Mouse (Mus musculus): Measurements from ENCODE around the gene Zfp526.
A peak's percentile ranks its signal among the peaks of the same experiment; 100 is the strongest.

Gene Zfp526

DNA sequence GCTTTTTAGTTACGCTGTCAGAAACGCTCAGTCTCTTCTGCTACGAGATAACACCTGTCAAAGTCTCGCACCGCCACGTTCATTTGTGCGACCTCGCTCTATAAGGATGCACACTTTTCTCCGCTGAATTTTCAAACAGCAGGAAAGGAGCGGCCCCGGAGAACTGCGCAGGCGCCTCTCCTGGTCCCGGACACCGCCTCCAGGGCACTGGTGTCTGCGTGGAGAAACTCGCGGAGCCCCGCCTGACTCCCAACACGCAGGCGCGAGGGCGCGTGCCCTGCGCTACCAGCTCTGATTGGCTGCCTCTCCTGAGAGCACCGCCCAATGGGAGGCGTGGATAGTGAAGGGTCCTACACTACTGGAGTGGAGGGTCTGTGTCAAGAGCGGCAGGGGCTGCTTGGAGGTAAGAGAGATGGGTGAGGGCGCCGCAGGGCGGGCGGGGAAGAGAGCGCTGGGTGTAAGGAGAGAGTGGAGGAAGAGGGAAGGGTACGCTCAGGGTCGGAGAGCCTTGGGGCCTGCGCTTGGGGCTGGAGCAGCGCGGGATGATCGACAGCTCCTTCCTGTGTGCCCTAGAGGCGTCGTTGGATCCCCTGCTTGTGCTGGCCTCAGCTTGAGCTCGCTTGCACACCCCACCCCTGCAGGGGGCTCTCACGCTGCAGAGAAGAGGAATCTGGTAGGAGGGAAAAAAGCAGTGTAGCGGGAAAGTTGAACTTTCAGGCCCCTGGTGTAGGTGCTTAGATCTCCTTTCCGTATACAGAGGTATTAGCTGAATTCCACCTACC lies at the start of gene Zfp526:
Gene Zfp526, plus strand, starts transcription at position 324 of the 782 bp plus-strand sequence.
- DNase-seq (ENCODE audit: low read depth, low spot score), result peak; percentile 99

DNA sequence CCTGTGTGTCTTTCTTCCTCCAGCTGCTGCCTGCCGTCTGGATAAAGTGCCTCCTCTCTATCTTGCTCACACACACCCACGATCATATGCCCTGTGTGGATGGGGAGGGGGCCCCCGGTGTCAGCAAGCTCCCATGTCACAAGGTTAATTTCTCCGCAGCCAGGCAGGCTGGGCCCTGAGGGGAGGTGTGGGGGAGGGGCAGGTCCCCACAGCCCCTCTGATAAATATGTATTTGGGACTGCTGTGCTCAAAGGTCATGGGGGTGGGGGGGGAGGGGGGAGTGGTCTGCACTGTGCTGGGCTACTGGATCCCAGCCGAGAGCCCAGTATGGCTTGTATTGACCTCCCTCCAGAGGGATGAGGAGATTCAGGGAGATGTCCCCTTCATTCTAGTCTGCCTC lies 48.6 kb upstream of the Zfp526 start:
- no peak for DNase-seq (ENCODE audit: low read depth, low spot score)

DNA sequence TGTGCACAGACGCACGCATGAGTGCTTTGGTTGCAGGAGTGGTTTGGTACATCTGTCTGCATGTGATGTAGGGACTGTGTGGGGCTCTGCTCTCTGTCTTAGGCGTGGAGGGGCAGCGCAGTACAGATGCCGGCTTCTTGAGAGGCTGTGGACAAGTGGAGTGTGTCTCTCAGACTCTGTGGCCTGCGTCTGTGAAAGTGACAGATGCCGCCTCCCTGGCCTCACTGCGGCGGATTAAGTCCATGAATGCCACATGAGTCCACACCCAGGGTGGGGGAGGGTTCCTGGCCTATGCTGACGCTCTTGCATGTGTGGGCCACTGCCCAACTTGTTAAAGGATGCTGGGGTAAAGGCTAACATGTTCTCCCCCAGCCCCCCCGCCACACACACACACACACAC lies 46.9 kb upstream of the Zfp526 start:
- no peak for DNase-seq (ENCODE audit: low read depth, low spot score)

DNA sequence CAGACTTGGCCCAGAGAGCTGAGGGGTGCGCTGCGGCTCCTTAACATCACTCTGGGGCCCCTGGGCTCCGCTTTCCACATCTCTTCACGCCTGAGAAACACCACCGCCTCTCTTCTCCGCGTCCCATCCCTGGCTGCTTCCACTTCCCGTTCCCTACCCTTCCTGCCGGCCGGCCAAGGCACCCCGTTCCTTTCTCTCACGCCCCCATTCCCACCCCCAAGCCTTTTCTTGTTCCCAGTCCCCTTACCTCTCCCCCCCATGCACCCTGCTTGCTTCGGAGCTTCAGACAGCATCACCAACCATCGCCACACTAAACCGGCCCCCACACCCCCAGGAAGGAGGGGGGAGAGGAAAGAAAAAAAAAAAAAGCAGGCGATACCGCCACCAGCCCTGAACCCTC lies 42.9 kb upstream of the Zfp526 start:
- no peak for DNase-seq (ENCODE audit: low read depth, low spot score)

DNA sequence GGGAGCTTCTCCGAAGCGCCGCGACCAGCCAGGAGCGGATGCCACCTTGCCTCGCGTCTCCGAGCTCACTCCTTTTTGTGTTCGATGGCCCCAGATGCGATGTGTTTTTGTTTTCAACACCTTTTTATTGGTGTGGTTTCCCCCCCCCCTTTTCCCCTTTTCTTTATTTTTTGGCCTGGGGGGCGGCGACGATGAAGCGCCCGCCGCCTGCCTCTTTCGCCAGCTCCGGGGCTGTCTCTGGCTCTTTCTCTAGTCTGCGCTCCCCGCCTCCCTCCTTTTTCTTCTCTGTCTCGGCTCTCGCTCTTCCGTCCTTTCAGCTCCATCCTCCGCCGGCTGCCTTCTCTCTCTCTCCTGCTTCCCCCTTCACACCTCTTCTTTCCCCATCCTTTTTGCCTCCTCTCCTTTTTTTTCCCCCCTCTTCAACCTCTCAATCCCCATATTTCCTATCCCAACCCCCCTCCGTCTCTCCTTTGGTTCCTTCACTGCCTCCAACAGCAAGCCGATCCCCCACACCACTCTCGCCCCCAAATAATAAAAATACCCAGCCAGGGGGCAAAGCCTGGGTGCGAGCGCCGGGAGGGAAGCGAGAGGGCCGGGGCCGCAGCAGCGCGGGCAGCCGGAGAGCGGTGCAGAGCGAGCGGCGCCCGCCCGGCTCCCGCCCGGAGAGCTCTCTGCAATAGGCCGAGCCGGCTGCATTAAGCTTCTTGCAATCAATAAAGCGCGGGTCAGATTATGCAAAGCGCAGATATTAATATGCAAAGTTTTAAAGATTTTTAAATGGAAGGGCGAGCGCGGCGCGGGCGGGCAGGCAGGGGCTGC lies 42.2 kb upstream of the Zfp526 start:
- no peak for DNase-seq (ENCODE audit: low read depth, low spot score)

DNA sequence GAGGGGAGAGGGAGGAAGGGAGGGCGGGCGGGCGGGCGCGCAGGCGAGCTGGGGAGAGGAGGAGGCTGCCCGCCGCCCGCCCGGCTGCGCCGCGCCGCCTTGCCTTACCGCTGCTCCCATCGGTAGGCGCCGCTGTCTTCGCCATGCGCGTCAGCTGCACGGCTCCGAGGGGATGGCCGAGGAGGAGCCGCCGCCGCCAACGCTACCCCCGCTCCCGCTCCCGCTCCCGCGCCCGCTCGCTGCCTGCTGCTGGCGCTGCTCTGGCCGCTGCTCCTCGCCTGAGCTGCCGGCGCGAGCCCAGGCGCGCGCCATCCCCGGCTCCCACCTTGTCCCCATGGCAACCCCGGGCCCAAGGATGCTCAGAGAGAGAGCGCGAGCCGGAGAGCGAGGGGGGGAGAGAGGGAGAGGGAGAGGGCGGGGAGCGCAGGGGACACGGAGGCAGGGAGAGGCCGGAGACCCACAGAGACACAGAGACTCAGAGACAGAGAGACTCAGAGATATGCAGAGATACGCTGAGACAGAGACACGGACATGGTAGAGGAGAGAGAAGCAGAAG lies 41.5 kb upstream of the Zfp526 start, which contains the start of gene Pou2f2:
Gene Pou2f2, minus strand, starts transcription at position 121 of the 556 bp plus-strand sequence.
- DNase-seq (ENCODE audit: low read depth, low spot score), result peak; percentile 91

DNA sequence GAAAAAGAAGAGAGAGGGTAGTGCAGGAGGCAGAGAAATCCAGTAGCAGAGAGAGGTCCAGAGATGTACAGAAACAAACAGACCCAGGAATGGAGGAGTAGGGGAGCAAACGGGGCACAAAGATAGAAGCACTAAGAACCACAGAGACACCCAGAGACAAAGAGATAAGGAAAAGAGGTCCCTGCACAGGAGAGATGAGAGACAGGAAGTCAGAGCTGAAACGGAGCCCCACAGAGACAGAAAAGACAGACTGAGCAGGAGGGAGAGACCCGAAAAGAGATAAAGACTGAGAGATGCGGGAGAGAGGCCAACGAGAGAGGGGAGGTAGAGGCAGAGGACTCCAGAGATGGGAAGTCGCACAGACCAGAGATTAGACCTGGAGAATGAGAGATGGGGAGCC lies 40.7 kb upstream of the Zfp526 start:
- no peak for DNase-seq (ENCODE audit: low read depth, low spot score)

DNA sequence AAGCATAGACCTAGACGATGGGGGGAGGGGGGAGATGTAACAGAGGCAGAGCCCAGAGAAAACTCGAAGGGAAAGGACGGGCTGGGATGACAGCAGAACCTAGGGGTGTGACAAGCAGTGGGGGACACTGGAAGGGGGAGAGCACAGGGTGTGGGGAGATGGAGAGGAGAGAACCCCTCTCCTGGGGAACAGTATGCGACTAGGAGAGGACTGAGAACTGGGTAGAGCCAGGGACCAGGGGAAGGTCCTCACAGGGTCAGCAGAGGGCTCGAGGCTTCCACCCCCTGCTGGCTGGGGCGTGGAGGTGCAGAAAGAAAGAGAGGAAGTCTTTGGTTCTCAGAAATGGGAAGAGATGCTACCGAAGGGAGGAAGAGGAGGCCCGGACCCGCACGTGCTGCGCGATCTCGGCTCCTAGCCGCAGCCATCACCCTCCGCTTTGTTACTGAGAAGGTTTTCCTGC lies 39.9 kb upstream of the Zfp526 start:
- DNase-seq (ENCODE audit: low read depth, low spot score), result peak; percentile 45

DNA sequence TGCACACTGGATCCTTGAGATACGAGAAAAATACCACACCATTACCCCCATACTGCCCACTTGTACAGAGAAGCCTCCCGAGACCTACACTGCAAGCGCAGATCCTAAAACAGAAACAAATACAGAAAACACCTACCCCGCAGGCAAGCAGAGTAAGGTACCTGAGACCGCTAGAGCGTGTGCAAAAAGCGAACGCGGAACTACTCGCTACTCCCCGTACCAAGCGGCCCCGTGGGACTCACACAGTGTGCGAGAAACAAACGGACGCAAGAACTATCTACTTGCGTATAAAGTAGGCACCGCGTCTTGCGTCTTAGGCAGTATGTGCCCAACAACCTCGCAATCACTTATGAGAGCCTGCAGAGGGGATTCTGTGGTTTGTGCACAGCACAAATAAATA lies 39.4 kb upstream of the Zfp526 start:
- no peak for DNase-seq (ENCODE audit: low read depth, low spot score)

DNA sequence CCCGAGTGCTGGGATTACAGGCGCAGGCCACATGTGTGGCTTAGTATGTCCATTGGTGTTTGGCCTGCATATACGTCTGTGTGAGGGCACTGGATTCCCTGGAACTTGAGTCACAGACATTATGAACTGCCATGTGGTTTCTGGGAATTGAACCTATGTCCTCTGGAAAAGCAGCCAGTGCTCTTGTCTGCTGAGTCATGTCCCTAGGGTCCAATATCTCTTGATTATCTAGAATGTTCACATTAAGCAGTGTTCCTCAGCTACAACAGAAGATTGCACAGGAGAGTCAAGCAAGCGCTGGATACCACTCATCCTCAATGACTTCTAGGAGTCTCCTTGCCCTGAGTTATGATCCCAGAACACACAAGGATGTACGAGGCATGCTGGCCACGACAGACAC lies 37.1 kb upstream of the Zfp526 start:
- no peak for DNase-seq (ENCODE audit: low read depth, low spot score)

DNA sequence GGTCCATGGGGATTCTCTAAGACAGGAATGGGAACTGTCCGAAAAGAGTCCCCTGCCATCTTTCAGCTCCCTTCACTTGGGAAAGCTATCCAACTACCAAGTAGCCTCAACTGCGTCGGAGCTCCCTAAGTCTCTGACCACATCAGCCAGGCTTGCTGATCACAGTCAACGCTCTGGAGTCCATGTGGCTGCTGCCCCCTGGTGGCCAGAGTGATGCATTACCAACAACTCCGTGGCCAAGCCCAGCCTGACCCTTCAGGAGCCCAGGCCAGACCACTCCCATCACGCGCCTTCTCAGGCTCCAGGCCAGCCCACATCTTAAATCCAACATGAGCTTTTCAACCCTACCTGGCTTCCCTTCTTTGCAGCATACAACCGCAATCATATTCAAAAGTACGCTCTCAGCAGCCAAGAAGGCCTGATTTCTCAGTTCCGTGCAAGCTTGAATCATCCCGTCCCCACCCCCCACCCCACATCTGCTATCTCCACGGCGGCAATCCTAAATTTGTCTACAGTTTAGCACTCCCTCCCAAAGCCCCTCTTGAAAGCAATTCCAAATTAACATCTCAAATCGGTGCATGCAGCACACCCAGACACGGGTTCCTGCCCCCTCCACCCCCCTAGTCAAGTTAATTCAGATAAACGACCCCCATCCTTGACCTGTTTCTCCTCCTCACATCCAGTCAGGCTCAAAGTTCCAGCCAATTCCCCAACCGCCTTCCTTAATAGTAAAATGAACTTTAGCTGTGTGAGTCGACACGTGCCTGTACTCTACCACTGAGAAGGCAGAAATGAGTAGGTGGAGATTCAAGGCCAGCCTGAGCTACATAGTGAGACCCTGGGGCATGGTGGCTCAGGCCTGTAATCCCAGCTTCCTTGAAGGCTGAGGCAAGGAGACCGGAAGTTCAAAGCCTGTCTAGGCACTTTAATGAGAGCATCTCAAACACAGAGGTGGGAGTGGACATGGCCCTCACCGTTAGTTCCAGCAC lies 33.3 kb upstream of the Zfp526 start:
- DNase-seq (ENCODE audit: low read depth, low spot score), result peak; percentile 93

DNA sequence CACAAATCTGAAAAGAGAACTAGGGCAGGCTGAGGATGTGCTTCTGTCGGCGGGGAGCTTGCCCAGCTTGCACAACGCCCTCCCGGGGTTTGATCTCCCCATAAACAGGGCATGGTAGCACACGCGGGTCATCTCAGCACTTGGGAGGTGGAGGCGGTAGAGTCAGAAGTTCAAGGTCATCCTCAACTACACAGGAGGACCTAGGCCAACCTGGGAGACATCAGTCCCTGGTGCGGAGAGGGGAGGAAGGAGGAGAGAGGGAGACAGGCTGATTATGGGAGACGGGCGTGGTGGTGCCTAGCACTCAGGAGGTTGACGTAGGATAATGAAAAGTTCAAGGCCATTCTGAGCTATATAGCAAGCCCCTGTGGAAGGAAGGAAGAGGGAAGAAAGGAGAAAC lies 30.4 kb upstream of the Zfp526 start:
- DNase-seq (ENCODE audit: low read depth, low spot score), result peak; percentile 75

DNA sequence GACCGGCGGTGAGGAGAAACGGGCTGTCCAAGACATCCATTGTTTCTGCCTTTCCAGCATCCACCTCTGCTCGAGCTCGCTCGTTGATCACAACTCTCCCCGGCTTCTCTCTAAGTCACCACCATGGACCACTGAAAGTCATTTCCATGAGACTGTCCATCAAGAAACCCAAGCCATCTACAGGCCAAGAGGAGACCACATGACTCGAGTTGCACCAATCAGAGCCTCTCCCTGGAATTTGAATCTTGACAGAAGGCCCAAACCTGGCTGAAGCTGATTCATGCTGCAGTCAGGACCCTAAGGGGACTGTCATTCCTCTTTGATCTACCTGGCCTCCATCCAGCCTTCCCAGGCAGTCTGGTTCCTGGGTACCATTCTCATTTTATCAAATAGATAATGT lies 29.1 kb upstream of the Zfp526 start:
- peak; percentile 85 for DNase-seq (ENCODE audit: low read depth, low spot score)

DNA sequence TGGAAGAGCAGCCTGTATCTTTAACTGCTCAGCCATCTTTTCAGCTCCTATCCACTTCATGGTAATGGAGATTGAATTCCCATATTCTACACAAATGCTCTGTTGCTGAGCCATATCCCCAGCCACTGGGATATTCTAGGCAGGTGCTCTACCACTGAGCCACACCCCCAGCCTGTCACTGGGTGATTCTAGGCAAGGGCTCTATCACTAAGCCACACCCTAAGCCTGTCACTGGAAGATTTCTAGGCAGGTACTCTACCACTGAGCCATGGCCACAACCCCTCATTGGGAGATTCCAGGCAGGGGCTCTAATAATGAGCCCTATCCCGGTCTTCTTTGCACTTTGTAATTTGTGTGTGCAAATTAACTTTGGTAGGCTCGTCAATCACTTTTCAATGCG lies 26.1 kb upstream of the Zfp526 start:
- no peak for DNase-seq (ENCODE audit: low read depth, low spot score)

DNA sequence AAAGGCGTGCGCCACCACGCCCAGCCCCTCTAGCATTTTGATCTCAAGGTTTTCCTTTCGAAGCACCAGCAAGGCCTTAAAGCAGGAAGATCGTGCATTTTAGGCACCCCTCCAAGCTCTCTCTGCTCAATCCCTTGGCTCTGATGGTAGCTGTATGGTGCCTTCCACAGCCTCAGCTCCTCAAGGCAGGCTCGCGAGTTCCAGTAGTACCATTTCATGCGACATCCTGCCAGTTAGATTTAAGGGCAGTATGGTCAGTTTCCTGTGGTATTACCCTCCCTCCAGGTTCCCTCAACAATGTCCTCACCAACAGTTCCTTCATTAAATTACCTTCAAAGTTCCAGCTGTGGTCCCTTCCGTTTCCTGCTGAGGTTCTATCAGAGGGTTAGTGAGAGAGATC lies 25.1 kb upstream of the Zfp526 start:
- no peak for DNase-seq (ENCODE audit: low read depth, low spot score)

DNA sequence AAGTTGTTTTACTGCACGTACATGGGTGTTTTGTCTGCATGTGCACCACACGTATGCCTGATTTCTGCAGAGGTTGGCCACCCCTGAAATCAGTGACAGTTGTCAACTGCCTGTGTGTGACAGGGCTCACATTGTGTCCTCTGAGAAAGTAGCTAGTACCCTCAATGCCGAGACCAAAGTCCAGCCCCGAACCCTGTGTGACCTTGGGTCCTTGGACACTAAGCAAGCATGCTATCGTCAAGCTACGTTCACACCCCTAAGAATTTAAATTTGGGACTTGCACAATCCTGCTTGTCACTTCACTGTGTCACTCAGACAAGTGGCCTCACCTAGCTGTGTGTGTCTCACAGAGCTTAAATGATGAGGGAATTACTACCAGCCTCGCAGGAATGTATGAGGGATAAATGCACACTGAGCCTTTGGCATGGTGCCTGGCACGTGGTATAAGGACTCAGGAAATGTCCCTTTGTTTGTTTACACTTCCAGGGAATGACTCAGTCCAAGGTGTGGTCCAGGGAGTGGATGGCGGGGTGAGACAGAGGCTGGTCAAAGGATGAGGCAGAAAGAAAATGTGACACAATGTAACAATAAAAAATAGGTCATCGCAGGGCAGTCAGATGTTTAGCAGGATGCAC lies 23.7 kb upstream of the Zfp526 start:
- DNase-seq (ENCODE audit: low read depth, low spot score), result peak; percentile 45

DNA sequence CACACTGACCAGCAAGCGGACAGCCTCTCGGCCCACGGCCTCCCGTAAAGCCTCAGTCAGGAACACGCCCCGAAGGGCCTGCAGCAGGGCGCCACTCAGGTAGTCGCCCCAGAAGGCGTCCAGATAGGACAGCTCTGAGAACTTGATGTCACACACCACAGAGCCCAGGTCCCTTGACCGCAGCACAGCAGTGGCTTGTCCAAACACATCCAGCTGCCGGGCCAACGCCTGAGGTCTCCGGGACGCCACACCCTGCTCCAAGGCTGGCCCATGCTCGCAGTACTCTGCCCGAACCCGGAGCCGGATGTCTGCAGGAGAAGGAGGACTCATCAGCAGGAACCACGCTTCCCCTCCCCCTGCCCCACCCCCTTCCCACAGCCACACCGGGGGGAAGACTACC lies 17.6 kb upstream of the Zfp526 start:
- DNase-seq (ENCODE audit: low read depth, low spot score), result peak; percentile 46

DNA sequence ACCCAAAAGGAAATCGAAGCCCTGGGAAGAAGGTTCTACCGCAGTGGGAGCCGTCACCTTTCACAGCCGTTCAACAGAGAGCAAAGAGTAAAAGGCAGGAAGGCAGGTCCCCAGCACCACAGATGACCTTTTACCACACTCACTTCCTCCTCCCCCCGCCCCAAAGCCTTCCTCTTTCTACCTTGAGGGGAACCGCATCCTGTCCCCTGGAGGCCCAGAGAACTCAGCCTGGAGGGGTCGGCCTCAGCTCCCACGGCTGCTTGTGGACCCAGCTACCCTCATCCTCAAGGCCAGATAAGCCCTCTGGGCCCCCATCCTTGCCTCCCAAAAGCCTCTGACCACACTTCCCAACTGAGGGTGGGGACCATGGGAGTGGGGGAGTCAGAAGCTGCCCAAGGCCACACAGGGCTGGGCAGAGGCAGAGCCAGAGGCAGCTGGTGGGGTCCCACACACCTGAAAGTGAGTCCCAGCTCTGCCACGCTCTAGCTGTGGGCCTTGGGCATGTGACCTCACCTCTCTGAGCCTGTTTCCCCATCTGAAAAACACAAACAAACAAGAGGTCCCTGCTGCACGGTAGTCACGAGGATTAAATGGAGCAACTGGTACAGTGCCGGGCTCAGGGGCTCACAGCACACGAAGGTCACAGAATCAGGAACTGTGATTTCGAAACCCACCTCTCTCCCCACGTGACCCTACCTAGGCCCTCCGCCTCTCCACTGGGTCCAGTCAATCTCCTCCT lies 15.7 kb upstream of the Zfp526 start:
- DNase-seq (ENCODE audit: low read depth, low spot score), result no peak

DNA sequence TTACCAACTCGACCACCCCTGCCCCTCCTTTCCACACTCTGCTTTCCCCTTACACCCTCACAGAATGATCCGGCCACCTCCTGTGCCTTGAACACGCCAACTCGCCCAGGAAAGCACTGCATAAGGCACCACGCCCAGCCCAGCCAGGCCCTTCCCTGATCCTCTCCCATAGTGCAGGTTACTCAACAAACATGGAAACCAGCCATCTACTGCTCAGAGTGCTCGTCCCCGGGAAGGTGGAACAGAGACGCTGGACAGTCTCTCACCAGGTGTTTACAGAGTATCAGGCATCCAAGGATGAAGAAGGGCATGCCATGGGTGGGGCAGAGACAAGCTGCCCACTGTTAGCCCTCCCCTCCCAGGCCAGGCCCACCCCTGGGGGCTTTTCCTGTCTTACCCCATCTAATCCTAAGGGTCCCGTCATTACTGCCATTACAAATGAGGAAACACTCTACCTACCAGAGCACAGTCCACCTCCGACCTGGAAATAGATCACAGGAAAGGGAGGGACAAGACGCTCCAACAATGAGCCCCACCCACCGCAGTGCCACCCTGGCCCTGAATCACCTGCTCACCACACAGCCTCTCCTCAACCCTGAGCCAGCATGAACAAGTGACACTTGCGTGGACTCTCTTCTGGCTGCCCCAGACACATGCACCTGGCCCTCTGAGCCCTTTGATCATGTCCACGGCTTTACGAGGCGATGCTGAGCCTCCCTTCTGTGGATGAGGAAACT lies 15.0 kb upstream of the Zfp526 start:
- DNase-seq (ENCODE audit: low read depth, low spot score), result no peak

Data from R1 (cell line).